Mouse (Mus musculus): Measurements from ENCODE around the gene Rab3gap2.

Gene Rab3gap2

DNA sequence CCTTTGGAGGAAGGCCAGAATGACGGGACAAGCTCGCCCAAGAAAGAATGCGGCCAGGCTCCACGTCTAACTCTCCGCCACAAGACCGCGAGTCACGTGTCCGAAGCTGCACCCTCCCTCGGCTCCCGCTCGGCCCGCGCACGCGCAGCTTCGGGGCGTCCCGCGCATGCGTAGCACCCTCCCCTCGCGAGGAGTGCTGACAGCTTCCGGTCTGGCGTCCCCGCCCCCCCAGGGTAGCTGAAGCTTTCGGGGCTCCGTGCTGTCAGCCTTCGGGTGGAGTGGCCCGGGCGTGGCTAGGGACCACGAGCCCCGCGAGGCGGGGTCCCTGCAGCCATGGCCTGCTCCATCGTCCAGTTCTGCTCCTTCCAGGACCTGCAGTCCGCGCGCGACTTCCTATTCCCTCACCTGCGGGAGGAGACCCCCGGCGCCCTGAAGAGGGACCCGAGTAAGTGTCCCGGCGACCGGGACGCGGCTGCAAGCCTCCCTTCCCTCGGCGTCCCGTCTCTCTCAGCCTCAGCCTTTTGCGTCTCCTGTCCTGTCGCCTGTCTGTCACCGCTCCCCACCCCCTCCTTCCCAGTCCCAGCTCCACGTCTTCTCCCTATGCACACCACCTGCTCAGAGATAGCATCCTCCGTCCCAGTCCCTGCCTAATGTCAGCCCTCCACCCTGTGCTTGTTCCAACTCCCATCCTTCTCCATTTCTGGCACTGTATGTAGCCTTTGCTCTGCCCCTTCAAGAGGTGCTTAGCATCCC lies at the start of gene Rab3gap2:
TSS of gene Rab3gap2 (plus strand) at position 209 of the 753 bp plus-strand sequence.
- peak; percentile 99 for DNase-seq

DNA sequence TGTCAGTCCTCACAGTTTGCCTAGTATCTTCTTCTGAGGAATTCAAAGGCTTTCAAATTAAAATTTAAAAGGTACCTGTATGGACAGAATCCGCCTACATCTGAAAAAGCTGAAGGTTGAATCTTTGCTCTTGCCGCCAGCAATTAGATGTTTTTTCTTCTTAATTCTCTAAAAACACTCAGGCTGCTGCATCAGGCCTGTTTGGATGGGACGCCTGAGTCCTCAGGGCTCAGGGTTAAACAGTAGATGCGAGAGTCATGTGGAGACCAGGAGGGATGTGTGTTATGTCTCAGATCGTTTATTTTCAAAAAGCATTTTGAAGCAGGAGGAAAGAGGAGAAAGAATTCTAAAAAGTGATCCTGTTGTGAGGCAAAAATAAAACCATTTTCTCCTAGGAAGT lies 30.3 kb upstream of the Rab3gap2 start:
- no peak for DNase-seq

DNA sequence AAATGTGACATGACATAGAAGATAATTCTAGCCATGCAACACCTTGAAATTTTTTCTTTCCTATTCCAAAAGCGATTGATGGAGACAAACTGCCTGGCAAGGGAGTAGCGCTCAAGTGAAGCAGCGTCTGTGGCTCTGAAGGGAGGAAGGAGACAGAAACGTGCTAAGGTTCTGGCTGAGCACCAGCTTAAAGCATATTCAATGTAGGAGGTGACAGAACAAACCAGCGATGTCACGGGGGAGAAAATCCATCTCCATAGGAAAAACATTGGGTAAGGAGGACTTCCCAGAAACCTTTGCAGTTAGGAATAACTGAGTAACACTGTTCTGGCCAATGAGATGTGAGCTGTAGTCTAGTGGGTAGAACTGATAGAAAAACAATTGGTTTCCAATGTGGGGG lies 26.1 kb upstream of the Rab3gap2 start:
- DNase-seq: no peak

DNA sequence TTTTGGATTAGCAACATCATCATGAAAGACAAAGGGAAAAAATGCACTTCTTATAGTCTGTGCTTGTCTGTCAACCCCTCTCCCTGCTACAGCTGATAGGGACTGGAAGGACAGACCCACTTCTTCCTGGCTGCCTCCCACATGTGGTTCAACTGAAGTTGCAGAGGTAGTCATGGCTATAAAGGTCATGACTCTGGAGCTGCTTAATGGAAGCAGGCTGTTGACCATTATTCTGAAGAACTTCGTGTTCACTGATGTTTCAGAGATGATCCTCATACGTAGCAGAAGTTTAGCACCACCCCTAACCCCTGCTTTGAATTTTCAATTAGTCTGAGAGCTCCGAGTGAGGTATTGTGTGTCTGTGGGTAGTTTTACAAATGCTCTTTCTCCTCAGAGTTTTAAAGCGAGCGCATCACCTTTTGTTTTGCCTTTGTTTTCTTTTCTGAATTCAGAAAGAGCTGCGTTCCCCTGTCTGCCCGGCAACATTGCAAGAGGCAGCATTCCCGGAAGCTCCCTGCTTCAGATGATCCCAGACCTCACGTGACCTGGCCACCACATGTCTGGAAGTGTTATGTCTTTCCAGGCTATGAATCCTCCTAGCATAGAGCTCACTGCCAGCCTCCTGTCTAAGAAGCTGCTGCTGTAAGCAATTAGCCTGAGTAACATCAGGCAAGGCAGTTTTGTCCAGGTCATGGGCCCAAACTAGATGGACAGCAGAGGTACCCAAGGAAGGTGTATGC lies 20.2 kb upstream of the Rab3gap2 start:
- DNase-seq: no peak

DNA sequence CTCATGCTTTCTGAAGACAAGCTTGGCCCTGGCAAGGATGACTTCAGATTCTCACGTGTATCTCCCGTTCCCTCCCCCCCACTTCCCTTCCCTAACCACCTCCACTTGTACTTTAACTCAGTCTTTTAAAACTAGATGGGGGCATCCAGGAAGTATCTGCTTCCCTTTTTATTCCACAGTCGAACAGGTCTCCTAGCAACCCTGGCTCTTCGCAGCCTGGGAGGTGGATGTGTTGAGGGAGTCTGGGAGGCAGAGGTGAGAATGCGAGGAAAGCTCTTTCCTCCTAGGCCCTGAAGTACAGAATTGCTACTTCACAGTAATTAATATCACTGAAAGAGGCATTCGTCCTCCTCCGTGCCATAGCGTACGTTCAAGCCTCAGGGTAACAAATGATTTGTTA lies 18.4 kb upstream of the Rab3gap2 start:
- DNase-seq: no peak

DNA sequence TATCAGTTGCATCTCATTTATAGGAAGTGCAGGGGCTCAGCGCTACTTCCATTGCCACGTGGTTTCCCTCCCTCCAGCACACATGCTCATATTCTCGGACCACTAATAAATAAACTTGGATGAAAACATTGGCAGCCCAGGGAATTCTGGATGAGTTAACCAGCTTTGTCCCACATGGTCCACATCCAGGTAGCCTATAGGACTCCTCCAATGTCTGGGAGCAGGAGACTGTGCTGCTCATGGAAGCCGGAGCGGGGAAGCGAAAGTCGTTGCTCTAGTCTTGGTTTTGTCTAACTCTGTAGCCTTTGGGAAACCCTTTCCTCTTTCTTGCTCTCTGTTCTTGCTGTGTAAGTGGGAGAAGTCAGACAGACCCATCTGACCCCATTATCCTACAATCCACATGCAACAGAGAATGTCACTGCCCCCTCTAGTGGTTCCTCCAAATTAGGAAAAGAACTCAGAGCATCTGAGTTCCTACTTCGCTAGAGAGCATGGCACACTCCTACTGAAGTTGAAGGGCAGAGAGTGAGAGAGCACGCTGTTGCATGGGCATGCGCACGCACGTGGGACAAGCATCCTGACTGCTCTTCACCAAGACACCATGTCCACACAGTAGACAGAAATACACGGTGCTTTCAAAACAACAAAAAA lies 16.7 kb upstream of the Rab3gap2 start:
- no peak for DNase-seq

DNA sequence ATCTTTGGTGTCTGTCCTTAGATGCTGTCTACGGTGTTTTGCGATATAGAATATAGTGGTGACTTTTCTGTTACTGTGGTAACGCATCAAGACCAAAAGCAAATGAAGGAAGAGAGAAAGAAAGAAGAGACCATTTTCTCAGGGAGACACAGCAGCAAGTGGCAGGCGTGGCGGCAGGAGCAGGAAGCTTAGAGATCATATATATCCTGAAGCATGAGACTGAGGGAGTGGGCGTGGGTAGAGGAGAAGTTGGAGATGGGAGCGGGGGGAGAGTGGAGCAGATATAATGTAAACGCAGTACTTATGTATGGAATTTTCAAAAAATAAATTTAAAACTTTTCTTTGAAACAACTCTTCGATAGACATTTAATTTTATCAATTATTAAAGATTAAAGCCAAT lies 14.0 kb upstream of the Rab3gap2 start:
- no peak for DNase-seq

DNA sequence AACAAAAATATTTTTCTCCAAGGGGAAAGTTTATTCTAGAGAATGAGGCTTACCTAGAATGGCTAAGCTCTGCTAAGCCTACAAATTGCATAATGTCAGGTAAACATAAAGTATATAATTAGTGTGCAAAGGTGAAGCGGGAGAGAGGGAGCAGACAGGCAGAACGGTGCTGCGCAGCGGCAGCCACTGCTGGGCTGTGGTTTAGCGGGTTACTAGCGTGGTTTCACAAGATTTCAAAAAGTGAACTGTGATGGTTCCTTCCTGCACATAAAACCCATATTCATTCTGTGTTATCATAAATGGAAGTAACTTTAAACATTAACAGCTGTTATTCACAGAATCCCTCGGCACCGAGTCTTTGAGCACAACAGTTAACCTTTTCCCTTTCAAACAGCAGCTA lies 11.8 kb upstream of the Rab3gap2 start:
- no peak for DNase-seq

DNA sequence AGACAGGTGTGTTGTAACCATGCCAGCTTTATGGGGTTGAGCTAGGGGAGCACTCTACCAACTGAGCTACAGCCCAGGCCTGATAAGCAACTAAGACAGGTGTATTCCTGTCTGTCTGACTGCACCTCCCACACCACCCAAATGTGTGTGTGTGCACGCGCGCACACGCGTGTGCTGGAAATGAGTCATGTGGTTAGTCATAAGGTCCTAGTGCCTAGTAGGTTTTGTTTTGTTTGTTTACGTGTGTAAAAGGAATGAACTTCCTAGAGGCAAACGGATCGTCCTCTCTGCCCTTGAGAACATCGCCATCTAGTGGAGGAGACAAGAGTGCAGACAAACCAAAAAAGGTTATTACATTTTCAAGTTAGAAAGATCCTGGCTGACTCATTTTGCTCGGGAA lies 10.4 kb upstream of the Rab3gap2 start:
- DNase-seq: no peak

DNA sequence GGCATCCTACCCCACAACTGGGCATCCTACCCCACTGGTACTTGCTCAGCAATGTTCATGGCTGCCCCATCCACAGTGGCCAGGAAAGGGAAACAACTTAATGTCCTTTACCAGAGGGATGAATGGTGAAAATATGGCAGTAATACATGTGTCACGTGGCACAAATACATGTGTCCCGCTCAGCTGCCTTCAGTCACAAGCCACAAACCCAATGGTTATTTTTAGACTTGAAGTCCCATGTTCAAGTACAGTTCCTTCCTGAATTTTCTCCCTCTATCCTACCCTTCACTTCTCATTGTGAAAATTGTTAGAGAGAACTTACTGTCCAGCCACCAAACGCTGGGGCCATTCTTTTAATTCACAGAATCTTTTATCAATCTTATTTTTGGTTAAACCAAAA lies 7.6 kb upstream of the Rab3gap2 start:
- no peak for DNase-seq

DNA sequence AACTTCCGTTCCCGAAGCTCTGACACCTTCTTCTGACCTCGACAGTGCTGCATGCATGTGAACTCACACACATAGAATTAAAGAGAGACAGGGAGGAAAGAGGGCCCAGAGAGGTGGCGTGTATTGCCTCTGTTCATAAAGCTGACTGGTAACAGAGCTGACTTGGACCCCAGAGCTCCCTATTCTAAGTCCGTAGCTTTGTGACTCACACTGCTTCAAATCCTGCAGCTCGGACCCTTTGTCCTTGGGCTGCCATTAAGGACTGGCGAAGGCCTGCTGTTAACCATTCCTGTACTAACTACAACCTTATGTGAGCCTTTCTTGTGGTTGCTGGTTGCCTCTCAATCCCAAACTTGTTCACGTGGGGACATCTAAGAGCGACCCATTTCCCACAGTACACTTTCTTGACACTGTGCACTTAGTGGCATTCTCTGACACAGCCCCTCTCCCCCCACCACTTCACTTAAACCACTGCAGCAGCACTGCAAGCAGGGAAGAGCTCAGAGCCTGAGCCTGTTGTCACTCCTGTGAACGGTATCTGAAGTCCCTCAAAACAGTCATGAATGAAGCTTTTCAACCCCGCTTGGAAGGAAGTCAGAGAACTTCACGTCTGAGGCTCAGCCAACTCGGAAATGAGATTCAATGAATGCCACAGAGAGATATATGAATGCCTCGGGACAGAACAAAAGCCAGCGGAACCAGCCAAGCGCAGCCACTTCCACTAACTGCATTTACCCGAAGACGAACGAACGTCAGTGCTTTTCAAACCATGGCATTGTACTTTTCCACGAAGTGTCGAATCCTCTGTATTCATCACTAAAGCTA lies 3.1 kb upstream of the Rab3gap2 start:
- DNase-seq: no peak

DNA sequence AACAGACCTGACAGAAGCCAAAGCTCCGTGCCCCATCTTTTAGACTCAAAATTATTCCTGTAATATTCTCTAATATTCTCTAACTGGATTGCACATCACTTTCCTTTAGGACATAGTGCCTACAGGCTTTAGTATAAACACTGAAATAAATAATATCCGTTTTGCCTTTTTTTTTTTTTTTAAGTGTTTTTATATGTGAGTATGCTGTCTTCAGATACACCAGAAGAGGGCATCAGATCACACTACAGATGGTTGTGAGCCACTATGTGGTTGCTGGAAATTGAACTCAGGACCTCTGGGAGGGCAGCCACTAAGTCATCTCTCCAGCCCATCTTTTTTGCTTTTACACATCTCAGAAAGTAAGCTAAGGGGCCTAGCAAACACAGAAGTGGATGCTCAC lies 1.9 kb upstream of the Rab3gap2 start:
- no peak for DNase-seq

DNA sequence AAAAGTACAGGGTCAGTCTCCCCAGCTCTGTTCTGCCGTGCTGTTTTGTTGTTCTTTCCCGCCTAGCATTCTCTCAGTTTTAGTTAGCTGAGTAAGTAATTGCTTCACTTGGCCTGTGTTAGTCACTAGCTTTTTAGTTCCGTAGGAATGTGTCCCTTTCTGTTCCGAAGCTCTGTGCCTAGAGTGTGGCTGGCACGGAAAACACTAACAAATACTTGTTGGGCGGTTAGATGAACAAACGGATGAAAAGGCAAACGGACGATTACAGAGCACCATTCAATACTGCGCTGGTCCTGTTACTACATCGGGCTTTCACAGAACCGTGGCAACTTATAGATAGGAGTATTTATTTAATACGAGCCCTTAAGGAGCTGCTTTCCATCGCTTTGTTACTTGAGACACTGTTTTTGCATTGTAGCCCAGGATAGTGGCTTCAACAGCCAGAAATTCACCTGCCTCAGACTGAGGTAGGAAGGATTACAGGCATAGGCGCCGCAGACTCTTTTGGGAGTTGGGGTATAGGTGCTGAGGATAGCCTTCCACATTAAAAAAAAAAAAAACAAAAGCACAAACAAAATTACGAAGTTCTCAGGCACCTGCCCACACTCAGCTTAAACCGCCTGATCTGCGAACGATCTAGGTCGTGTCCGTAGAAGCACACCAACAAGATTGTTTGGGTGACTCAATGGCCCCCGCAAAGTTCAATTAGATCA lies 565 bp upstream of the Rab3gap2 start:
- peak; percentile 28 for DNase-seq

DNA sequence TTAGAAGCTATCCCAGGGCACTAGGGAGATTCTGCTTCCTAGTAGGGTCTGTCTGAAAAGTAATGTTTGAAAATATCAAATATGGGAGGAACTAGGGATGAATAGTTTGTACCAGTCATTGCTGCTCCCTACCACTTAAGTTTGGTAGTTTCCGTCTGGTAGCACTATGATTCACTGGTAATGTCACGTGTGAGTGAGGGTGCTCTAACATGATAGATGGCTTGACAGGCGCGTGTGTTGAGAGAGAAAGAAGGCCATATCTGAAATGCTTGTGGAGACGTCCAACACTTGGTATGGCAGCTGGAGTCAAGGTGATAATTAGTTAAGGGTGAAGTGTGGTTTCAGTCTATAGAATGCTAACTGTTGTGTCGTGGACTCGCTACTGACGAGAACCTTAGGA lies 1.2 kb downstream of the Rab3gap2 start:
- DNase-seq: no peak

DNA sequence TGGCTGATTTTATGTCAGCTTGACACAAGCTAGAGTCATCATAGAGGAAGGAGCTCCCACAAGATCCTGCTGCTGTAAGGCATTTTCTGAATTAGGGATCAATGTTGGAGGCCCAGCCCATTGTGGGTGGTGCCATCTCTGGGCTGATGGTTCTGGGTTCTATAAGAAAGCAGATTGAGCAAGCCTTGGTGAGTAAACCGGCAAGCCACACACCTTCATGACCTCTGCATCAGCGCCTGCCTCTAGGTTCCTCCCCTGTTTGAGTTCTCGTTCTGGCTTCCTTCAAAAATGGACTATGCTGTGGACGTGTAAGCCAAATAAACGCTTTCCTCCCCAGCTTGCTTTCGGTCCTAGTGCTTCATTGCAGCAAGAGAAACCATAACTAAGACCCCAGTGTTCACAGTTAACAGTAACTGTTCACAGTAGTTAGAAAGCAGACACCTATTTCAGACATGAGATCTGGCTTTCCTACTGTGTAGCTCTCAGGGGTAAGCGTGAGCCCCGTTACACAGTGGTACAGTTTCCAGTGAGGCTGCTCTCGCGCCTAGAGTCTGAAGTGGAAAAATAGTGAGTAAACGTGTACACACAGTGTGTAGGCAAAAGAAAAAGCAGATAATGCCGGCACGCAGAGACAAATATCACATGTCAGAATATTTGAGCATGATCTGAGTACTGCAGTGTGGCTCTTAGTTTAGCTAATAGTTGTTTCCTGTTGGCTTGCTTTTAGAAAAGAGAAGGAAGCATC lies 4.1 kb downstream of the Rab3gap2 start:
- DNase-seq: no peak

DNA sequence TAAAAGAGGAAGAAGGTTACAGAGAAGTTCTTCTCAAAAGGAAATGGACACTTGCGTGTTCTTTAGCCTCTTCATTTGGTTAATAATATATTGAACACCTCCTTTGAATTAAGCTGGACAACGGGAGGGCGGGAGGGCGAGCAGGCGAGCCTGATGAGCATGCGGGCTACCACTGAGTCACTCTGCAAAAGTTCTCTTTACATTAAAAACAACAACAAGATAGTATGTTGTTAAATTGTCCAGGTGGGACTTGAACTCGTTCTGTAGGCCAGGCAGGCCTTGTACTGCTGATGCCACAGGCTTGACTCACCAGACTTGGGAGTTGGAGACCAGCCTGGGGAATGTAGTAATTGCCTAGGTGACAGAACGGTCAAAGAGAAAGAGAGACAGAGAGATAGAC lies 4.8 kb downstream of the Rab3gap2 start:
- no peak for DNase-seq

DNA sequence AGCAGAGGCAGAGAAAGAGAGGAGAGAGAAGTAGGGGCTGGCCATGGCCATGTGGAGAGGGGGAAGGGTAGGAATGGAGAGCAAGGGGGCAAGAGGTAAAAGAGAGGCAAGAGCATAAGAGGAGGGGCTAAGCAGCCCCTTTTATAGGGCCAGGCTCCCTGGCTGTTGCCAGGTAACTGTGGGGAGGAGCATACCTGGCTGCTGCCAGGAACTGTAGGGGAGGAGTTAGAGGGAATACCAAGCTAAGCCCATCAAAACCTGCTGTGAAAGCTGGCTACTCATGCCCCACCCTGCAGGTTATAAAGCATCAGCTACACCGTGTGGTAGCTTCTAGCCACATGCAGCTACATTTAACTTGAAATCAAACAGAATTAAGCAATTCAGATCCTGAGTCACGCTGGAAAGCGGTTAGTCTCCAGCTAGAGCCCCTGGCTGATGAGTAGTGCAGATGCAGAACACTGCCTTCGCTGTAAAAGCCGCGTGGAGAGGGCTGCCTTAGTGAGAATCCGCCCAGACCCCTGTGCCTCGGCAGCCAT lies 5.8 kb downstream of the Rab3gap2 start:
- DNase-seq: no peak

DNA sequence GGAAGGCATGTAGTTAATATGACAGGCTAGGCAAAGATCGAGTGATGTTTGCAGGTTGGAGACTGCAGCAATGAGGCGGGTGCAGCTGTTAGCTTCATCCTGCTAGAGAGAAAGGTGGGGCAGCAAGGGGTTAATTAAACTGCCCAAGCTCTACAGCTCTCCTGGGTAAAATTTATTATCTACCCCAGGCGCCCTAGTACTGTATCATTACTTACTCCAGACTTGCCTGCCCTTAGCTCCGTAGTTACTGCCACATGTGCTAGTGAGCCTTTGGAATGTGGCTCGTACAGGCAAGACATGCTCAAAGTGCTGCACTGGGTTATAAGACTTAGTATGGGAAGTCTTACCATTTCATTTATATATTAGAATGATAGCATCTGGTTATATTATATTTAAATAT lies 12.4 kb downstream of the Rab3gap2 start:
- DNase-seq: no peak

DNA sequence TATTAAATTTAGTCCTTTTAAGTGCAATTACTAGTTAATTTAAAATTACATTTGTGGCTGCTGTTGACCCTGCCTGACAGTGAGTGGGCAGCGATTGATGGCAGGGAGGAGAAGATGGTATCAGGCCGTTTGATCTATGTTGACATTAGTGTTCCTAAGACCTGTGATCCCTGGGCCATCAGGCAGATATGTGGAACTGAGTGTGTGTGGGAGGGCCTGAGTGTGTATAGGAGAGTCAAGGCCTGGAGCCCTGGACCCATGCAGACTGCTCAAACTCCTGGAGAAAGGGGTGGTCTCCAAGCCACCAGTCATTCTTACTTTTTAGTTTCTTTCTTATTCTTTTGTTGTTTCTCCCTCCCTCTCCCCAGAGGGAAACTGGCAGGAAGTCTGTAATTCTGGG lies 12.8 kb downstream of the Rab3gap2 start:
- DNase-seq: no peak

DNA sequence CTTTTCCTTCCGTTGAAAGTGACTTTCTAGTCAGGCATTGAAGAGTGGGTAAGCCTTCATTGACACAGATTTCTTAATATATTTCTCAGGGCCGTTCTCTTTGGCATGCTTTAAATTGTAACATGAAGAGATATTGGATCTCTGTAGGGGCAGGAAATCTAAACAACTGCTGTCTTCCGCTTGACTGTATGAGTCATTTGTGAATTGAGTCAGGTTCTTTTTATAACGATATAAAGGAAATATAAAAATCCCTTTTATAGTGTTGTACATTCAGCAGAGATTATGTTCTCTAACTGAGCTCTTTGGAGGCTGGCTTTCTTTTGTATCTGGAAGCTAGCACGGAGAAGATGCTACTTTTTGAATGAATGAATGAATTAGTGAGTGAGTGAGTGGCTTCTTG lies 14.0 kb downstream of the Rab3gap2 start:
- no peak for DNase-seq

DNA sequence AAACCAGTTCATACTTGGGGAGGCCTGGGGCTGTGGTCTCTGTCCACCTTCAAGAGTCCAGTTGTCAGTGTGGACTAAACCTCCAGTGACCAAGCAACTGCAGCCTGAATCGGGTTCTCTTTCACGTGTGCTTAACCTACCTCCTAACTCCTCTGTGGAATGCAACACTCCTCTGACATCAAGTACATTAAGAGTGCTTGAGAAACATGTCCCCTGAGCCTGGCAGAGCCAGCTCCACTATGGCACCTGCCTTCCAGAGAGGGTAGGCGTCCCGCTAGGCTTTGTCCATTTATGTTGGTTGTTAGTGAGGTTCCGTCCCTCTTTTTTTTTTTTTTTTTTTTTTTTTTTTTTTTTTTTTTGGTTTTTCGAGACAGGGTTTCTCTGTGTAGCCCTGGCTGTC lies 23.0 kb downstream of the Rab3gap2 start:
- DNase-seq: no peak

DNA sequence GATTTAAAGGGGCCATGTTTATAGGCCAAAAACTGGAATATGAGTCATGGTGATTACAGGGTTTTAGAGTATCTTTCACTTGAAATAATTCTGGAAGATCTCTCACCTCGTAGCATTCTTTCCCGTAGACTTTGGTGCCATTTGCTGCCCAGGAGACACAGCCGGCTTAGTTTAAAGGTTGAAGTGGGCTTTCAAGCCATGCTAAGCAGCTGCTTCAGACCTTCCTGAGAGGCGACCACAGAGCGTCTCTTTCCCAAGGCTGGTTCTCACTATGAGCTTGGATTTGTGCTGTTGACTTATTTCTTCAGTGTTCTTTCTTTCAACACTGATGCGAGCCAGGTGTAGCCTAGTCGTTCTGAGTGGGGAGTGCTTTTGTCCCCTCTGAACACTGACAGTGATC lies 23.8 kb downstream of the Rab3gap2 start:
- no peak for DNase-seq
